Mouse (Mus musculus): ENCODE data around the gene Ipo9. TPM values are rescaled to one million over a fixed set of nuclear protein-coding genes. Genes with fewer than 3 reads are reported as not detected.

Gene Ipo9
- 4.3 and 11.6 TPM in 2 replicates for polyA plus RNA-seq (2012; ENCODE audit: low replicate concordance)

DNA sequence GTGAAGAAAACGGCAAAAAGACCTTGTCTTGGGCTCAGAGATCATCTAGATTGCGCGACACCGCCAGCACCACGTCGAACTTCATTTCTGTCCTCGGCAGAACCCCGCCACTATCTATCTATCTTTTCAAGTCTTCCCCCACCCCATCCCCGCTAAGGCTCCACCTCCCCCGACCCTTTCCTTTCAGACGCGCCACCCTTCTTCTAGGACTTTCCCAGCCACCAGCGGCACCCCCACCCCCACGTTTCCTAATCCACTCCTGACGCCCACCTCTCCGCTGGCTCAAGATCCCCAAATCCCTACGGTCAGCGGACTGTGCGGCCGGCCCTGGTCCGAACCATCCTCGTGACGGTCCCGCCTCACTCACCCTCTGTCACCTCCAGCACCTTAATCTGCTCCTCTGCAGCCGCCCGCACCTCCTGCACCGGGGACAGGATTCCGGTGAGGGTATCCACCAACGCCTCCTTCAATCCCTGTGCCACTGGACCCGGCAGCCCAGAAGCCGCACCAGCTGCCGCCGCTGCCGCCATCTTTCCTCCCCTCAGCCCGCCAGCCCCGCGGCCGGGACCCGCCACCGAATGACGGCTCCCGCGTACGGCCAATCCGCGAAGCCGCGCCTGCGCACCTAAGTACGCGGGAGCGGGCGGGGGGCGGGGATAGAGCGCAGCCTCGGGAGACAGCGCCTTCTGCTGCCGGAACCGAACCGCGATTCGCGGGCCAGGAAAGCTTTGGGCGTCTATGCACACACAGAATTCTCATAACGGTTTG is at the start of gene Ipo9:
Gene Ipo9, minus strand, starts transcription at position 599 of the 768 bp plus-strand sequence.

DNA sequence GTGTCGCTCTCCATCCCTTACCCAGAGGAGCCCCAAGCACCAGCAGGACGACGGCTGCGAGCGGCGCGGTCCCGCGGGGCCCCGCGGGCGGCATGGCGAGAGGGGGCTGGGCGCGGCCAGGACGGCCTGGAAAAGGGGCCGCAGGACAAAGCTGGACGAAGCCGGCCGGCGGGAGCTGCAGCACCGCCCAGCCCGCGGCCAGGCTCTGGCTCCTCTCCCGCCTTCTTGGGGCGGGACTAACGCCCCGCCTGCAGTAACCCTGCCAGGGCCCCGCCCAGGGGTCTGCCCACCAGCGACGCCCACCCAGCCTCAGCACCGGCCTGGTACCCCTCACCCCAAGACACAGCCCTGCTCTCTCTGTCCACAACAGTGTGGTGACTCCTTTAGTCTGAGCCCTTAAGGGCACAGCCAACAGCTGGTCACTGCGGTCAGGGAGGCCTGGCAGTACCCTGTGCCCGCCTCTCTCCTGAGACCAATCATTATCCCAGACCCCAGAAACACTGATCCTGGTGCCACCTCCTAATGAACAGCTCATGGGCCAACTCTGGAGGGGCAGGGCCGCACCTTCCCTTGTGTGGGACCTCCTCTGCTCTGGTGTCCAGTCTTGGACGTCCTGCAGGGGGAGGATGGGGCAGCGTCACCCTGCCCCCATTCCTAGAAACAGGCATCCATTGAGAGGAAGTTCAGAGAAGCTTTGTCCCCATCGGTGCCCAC is 55.3 kb downstream of the Ipo9 start, which contains the start of gene Shisa4:
Gene Shisa4, minus strand, starts transcription at position 370 of the 714 bp plus-strand sequence.

Other genes with a start within 250 kb of the Ipo9 start
- gene Elf3, start 171.9 kb downstream of the Ipo9 start, polyA plus RNA-seq (2012; ENCODE audit: low replicate concordance): not detected in 2 replicates
- 33.8 and 37.6 TPM in 2 replicates for gene Rnpep, start 146.4 kb downstream of the Ipo9 start, polyA plus RNA-seq (2012; ENCODE audit: low replicate concordance)
- gene Timm17a, start 116.7 kb downstream of the Ipo9 start, polyA plus RNA-seq (2012; ENCODE audit: low replicate concordance): 1.3 and 2.8 TPM in 2 replicates
- gene Lmod1, start 105.7 kb downstream of the Ipo9 start, polyA plus RNA-seq (2012; ENCODE audit: low replicate concordance): not detected in 2 replicates
- gene Shisa4, start 55.3 kb downstream of the Ipo9 start, polyA plus RNA-seq (2012; ENCODE audit: low replicate concordance): 0.55 and 1.2 TPM in 2 replicates
- 4.3 and 4.8 TPM in 2 replicates for gene Nav1, start 176.8 kb upstream of the Ipo9 start, polyA plus RNA-seq (2012; ENCODE audit: low replicate concordance)

Measured in leukemia stem cell, adult 10-12 weeks (primary cell).